Mouse (Mus musculus): Measurements from ENCODE around the gene Pacsin1. TPM values are rescaled to one million over a fixed set of nuclear protein-coding genes. Genes with fewer than 3 reads are reported as not detected.

Gene Pacsin1
- polyA plus RNA-seq, 1 experiment from 2014 or later, result 11.0 TPM

- no peak overlapping the region for H3K27ac ChIP-seq
- no peaks in the 10 kb centered on the region for H3K4me1 ChIP-seq
- H3K4me3 ChIP-seq, result no peak overlapping the region
- H3K36me3 ChIP-seq, result no peaks in the 10 kb centered on the region
- H3K27me3 ChIP-seq, result no peaks in the 10 kb centered on the region
- WGBS, result 88% methylated on average over 6 of the region's 6 CpGs
- H3K4me2 ChIP-seq (replicated peaks), result no peak overlapping the region
- H3K9ac ChIP-seq, result no peak overlapping the region
- no peak for ATAC-seq (ENCODE audit: low FRiP score)
- no peaks in the 10 kb centered on the region for H3K9me3 ChIP-seq (replicated peaks)
These were observed 85.7 kb downstream of the Pacsin1 start for GRCm38 (mm10) chr17:27740961-27741360.

GRCm38 (mm10) chr17:27746446-27746845, 91.1 kb downstream of the Pacsin1 start:
- Histone ChIP-seq H3K27me3 (no peaks in the 10 kb centered on the region), H3K4me2 (replicated peaks) (no peak overlapping the region), H3K4me1 (peaks cover 5% of the 10 kb centered on the region), H3K9ac (no peak overlapping the region), H3K36me3 (peaks cover 6% of the 10 kb centered on the region; the same call in 1 of the 2 replicates), H3K4me3 (no peak overlapping the region), H3K9me3 (replicated peaks) (no peaks in the 10 kb centered on the region), H3K27ac (no peak overlapping the region)
- no peak for ATAC-seq (ENCODE audit: low FRiP score)
- 58% methylated on average over 4 of the region's 4 CpGs for WGBS

- Histone ChIP-seq H3K27me3 (no peaks in the 10 kb centered on the region), H3K4me2 (replicated peaks) (no peak overlapping the region), H3K36me3 (peaks cover 6% of the 10 kb centered on the region; the same call in 1 of the 2 replicates), H3K4me1 (peaks cover 5% of the 10 kb centered on the region), H3K4me3 (no peak overlapping the region), H3K9me3 (replicated peaks) (no peaks in the 10 kb centered on the region), H3K27ac (no peak overlapping the region), H3K9ac (no peak overlapping the region)
- ATAC-seq (ENCODE audit: low FRiP score), result no peak
- 89% methylated on average over 2 of the region's 2 CpGs for WGBS
These were observed 92.8 kb downstream of the Pacsin1 start for GRCm38 (mm10) chr17:27748123-27748522.

- H3K4me3 ChIP-seq, result no peak overlapping the region
- H3K4me2 ChIP-seq (replicated peaks), result no peak overlapping the region
These were observed 95.2 kb downstream of the Pacsin1 start for GRCm38 (mm10) chr17:27750451-27750942.

GRCm38 (mm10) chr17:27751314-27752202, 96.2 kb downstream of the Pacsin1 start:
- H3K9me3 ChIP-seq (replicated peaks), result no peaks in the 10 kb centered on the region
- no peak overlapping the region for H3K4me2 ChIP-seq (replicated peaks)
- no peak for ATAC-seq (ENCODE audit: low FRiP score)
- H3K9ac ChIP-seq, result no peak overlapping the region
- H3K4me1 ChIP-seq, result peaks cover 15% of the 10 kb centered on the region
- no peak overlapping the region for H3K4me3 ChIP-seq
- H3K36me3 ChIP-seq, result peaks cover 6% of the 10 kb centered on the region; the same call in 1 of the 2 replicates
- WGBS, result 92% methylated on average over 8 of the region's 8 CpGs
- H3K27me3 ChIP-seq, result no peaks in the 10 kb centered on the region
- no peak overlapping the region for H3K27ac ChIP-seq

More at GRCm38 (mm10) chr17:27750451-27750942, 95.2 kb downstream of the Pacsin1 start:
- Histone ChIP-seq H3K9me3 (replicated peaks) (no peaks in the 10 kb centered on the region), H3K4me1 (peaks cover 10% of the 10 kb centered on the region), H3K9ac (no peak overlapping the region), H3K36me3 (peaks cover 6% of the 10 kb centered on the region; the same call in 1 of the 2 replicates), H3K27me3 (no peaks in the 10 kb centered on the region), H3K27ac (no peak overlapping the region)
- 90% methylated on average over 6 of the region's 6 CpGs for whole genome bisulfite sequencing
- ATAC-seq (ENCODE audit: low FRiP score), result no peak

- Histone ChIP-seq H3K9ac (no peak overlapping the region), H3K4me2 (replicated peaks) (no peak overlapping the region), H3K4me1 (peaks cover 30% of the 10 kb centered on the region), H3K4me3 (no peak overlapping the region), H3K27me3 (no peaks in the 10 kb centered on the region), H3K27ac (peak overlapping the region; percentile 53), H3K36me3 (peaks cover 8% of the 10 kb centered on the region), H3K9me3 (replicated peaks) (no peaks in the 10 kb centered on the region)
- no peak for ATAC-seq (ENCODE audit: low FRiP score)
- WGBS, result 85% methylated on average over 6 of the region's 6 CpGs
These were observed 104.9 kb downstream of the Pacsin1 start for GRCm38 (mm10) chr17:27760169-27760568.

Other genes with a start within 250 kb of the Pacsin1 start
- 3.7 and 4.2 TPM in 2 replicates for gene Grm4, start 134.1 kb upstream of the Pacsin1 start, polyA plus RNA-seq (2016; fragmentation: Nextera tagmentation; extraction: Ambion mirVana)
- 161 and 162 TPM in 2 replicates for gene Hmga1, start 99.0 kb upstream of the Pacsin1 start, polyA plus RNA-seq (2016; fragmentation: Nextera tagmentation; extraction: Ambion mirVana)
- gene AI413582, start 89.8 kb upstream of the Pacsin1 start, polyA plus RNA-seq (2016; fragmentation: Nextera tagmentation; extraction: Ambion mirVana), result 19.8 and 21.9 TPM in 2 replicates
- gene Nudt3, start 32.0 kb upstream of the Pacsin1 start, polyA plus RNA-seq (2016; fragmentation: Nextera tagmentation; extraction: Ambion mirVana), result 199 and 204 TPM in 2 replicates
- not detected in 2 replicates for gene RPS10-NUDT3, start 20.3 kb upstream of the Pacsin1 start, polyA plus RNA-seq (2016; fragmentation: Nextera tagmentation; extraction: Ambion mirVana)
- gene Rps10, start 18.8 kb upstream of the Pacsin1 start, polyA plus RNA-seq (2016; fragmentation: Nextera tagmentation; extraction: Ambion mirVana), result 618 and 712 TPM in 2 replicates
- 0.35 and 0.48 TPM in 2 replicates for gene Spdef, start 73.4 kb downstream of the Pacsin1 start, polyA plus RNA-seq (2016; fragmentation: Nextera tagmentation; extraction: Ambion mirVana)
- gene D17Wsu92e, start 165.1 kb downstream of the Pacsin1 start, polyA plus RNA-seq (2016; fragmentation: Nextera tagmentation; extraction: Ambion mirVana), result 11.8 and 13.7 TPM in 2 replicates
- 299 and 327 TPM in 2 replicates for gene Snrpc, start 182.6 kb downstream of the Pacsin1 start, polyA plus RNA-seq (2016; fragmentation: Nextera tagmentation; extraction: Ambion mirVana)
- gene Uhrf1bp1, start 200.9 kb downstream of the Pacsin1 start, polyA plus RNA-seq (2016; fragmentation: Nextera tagmentation; extraction: Ambion mirVana), result 9.4 TPM in 2 replicates

Measured in hindbrain, embryonic 12.5 days (tissue).